Mouse (Mus musculus): ENCODE data around the gene Gm3646.

DNA sequence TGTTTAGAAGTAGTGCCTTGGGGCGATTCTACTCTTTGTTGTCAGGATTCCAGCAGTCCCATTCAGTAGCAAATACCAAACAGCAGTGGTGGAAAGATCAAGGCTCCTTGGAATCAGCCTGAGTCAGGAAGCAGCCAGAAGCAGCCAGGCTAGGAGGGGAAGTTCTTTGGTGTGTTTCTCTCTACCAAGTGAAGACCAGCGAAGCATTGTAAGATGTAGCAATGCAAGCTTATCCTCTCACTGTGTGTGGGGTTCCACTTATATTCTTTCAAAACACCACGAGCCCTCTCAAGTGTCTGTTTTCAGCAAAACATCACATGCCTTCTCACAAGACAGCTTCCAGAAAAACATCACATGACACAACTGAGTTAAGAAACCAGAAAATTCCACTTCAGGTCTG, 8.4 kb downstream of the Gm3646 start:
- TF ChIP-seq CTCF (IDR thresholded peaks at IDR 0.05; ENCODE audit: insufficient read depth, low read length) (no peak), POLR2A (IDR thresholded peaks at IDR 0.05; ENCODE audit: borderline replicate concordance, extremely low read depth, low read depth, low read length) (no peak)
